Mouse (Mus musculus) Muller cell, postnatal 12 days (primary cell): ENCODE results near the gene Rps25.
"Not testable (repeated sequence)": the region's sequence is repeated elsewhere in the genome, so short reads cannot be mapped to it uniquely, and the experiment has no call there.

ENCODE experiments used
- DNase-seq: peaks from one replicate; pipeline ENCODE4 v3.0.0-alpha.2; 2015; ENCODE audit errors: inconsistent ontology term

Rps25 gene

GRCm38 (mm10) chr9:44401081-44401480 is 5.9 kb upstream of the Rps25 start:
- DNase-seq, result no peak

- no peak for DNase-seq
Observed at GRCm38 (mm10) chr9:44405011-44405410, 1.9 kb upstream of the Rps25 start.

GRCm38 (mm10) chr9:44407752-44408097 is 786 bp downstream of the Rps25 start:
- DNase-seq, result no peak

- DNase-seq, result not testable (repeated sequence)
Observed at GRCm38 (mm10) chr9:44408693-44409092, 1.8 kb downstream of the Rps25 start.

- DNase-seq, result no peak
Observed at GRCm38 (mm10) chr9:44410647-44411336, 3.9 kb downstream of the Rps25 start.

- DNase-seq, result no peak
Observed at GRCm38 (mm10) chr9:44411601-44412130, 4.7 kb downstream of the Rps25 start.

DNA sequence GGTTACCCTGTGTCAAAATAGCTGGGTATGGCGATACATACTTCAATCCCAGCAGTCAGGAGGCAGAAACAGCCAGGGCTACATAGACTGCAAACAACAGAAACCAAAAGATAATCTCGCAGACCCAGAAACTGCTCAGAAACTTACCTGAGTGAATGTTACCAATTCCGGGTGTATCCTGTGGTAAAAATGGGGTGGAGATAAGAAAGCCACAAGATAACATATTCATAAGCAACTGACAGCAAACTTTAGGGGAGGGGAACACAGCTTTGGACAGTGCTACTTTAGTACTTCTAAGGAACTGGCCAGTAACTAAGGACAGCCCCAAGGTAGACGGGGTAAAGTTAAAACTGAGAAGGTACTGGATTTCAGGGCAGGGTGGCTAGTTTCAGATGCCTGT is 5.4 kb downstream of the Rps25 start:
- DNase-seq, result no peak

DNA sequence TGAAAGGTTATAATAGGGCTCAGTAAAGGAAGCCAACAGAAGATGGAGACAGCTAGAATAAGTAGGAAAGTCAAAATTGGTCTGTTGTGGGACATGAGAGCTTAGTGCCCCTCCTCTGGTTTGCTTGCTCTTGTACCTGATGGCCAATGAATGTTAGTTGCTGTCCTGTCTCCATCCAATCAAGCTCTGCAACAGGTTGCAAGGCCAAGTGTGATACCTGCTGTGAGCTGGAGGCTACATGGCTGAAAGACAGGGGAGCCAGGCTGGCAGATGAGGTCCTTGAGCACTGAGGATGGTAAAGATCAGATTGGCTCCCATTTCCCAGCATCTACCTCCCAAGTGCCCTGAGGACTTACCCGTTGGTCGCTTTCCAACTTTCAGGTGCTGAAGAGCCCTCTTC is 5.8 kb downstream of the Rps25 start:
- no peak for DNase-seq

DNA sequence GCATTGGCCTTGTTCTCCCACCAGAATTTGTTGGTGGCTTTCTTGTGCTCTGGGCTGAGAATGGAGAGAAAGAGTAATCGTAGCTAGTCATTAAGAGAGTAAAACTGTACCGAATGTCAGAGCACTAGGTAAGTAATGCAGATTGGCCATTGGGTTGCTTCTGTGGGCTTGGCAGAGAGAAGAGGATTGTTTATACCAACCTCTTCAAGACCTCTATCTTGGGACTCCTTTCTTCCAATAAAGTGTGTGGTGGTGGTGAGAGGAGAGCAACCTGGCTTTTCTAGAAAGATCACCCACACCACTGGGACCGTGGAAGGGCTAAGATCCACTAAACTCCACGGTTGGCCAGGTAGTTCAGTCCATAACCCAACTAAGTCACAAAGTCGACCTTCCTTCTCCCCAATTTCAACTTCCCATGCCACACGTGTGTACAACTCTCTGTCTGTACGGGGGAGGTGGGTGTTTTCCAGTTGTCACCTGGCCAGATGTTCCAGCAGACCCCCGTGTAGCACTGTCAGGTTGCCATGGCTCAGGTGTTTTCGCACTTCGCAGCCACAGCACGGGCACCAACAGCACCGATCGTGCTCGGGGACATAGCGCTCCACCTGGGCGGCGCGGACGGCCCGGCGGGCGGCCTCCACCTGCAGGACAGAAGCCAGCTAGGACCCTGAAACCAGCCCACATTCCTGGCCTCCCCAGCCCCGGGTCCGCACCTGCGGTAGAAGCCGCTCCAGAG is 10.4 kb downstream of the Rps25 start:
- DNase-seq, result no peak

DNA sequence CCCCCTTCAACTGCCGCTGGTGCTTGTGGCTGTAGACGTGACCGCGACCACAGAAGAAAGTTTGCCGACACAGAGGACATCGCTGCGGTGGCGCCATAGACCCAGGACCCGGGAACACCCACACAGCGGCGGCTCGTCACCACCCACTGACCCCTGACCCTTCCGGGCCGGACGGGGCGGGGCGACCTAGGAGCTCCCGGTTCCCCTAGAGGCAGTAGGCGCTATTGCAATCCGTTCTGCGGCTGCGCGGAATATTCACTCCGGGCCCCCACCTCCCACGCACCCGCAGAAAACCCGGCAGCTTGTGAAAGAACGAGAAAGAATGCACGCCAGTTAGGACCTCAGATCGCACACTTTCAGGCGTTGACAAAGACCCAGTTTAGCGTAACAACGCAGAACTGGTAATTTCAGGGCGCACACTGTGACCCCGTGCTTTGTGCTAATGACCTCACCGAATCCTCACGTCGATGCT is 11.0 kb downstream of the Rps25 start:
- DNase-seq, result peak; percentile 97

DNA sequence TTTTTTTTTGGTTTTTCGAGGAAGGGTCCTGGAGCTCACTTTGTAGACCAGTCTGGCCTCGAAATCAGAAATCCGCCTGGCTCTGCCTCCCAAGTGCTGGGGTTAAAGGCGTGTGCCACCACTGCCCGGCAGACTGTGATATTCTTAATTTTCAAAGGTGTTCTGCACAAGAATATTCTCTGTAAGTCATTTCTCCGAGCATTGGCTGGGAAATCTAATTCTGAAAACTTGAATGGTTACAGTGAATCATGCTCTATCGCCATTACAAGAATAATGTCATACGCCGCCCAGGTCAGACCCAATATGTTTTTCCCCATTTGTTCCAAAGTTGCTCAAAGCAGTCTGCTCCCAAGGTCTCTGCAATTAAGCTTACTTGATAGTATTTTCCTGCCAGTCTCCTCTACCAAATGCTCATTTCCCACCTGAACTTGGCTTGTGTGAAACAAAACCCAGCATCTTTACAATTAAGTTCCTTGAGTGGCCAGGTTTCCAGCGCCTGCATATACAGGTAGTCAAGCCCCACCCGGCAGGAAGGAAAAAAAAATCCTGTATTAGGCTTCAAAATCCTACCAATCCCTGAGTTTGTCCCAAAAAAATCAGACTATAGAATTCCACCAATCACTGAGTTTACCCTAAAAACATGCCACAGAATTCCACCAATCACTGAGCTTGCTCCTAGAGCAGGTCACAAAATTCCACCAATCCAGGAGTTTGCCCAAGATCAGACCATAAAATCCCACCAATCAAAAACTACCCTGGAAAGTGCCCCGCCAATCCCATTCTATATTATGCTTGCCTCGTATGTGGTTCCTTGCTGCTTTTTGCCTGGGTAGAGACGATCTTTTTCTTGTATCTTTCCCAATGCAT is 11.8 kb downstream of the Rps25 start, which contains the start of gene Ccdc84:
Ccdc84 (minus strand) TSS at position 51 of the 867 bp plus-strand sequence.
- no peak for DNase-seq

GRCm38 (mm10) chr9:44419730-44420129 is 12.8 kb downstream of the Rps25 start:
- not testable (repeated sequence) for DNase-seq

- DNase-seq, result no peak
Observed at GRCm38 (mm10) chr9:44420280-44420898, 13.4 kb downstream of the Rps25 start.

DNA sequence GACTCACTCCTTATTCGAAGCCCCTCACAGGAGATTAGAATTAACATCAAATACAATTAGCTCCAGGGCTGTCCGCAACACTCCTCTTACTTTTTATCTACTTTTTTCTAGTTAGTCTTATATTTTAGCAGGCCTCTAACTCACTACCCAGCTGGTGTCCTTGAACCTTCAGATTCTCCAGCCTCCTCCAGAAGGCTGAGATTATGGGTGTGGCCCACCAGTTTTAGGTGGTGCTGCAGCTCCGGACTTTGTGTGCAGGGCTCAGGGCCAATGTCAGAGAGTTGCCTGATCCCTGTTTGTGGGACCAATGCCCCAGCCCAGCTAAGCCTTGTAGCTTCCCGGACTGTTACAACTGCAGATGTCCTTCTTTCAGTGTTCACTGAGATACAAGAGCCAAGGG is 16.6 kb downstream of the Rps25 start:
- no peak for DNase-seq

- no peak for DNase-seq
Observed at GRCm38 (mm10) chr9:44432577-44433185, 25.7 kb downstream of the Rps25 start.

DNA sequence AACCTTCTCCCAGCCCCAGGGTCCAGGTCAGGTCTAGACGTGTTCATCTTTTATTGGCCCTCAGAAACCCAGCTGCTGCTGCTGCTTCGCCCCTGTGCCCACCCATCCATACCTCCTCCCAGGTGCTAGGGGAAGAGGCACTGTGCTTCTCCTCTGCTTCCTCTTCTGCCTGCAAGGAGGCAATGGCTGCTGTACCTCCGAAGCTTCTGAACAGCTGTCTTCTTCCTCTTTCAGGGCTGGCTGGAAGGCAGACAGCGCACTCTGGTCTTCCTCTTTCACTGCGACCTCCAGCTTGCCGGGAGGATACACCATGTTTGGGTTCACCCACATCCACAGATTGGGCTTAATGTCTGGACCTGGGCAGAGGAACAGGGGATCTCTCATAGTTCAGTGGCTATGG is 28.8 kb downstream of the Rps25 start:
- no peak for DNase-seq

DNA sequence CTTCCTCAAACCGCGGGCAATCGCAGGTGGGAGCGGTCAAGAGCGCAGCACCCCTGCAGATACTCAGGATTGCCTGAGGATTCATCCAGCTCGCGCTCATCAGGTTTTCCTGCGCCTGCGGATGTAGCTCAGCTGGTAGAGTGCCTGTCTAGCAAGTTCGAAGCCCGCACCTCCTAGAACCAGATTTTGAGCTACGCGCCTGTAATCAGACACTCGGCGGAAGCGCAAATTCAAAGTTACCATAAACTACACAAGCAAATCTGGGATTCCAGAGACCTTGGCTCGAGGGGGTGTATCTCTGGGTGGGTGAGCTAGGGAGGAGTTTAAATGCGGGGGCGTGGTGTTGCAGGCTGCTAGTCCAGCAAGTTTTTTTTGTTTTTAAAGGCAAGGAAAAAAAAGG is 34.0 kb downstream of the Rps25 start, which contains the start of gene Foxr1:
Foxr1 (minus strand) TSS at position 176 of the 400 bp plus-strand sequence.
- no peak for DNase-seq

DNA sequence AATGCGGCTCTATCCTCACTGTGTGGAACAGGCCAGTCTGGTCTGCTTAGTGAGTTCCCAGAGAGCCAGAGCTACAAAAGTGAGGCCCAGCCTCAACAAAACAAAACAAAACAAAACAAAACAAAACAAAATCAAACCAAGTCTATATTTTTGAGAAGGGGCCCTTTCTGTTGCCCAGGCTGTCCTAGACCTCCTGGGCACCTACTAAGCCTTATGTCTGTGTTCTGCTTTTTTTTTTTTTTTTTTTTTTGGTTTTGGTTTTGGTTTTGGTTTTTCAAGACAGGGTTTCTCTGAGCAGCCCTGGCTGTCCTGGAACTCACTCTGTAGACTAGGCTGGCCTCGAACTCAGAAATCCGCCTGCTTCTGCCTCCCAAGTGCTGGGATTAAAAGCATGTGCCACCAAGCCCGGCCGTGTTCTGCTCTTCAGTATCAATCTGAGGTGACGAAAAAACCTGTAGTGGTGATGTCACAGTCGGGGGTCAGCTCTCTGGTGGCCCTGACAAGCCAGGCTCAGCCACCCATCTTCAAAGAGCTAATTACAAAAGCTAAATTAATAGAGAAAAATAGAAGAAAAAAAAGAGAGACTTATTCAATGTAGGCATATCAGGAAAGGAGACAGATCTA is 37.6 kb downstream of the Rps25 start:
- DNase-seq, result not testable (repeated sequence)

DNA sequence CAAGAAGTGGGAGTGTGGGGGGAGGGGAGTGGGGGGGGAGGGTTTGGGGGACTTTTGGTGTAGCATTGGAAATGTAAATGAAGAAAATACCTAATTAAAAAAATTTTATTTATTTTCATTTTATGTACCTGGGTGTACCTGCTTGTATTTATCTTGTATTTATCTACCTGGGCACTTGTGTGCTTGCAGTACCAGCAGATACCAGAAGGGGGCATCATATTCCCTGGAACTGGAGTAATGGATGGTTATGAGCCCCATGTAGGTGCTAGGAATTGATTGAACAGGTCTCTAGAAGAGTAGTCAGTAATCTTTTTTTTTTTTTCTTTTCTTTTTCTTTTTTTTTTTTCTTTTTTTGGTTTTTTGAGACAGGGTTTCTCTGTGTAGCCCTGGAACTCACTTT is 43.4 kb downstream of the Rps25 start:
- no peak for DNase-seq

DNA sequence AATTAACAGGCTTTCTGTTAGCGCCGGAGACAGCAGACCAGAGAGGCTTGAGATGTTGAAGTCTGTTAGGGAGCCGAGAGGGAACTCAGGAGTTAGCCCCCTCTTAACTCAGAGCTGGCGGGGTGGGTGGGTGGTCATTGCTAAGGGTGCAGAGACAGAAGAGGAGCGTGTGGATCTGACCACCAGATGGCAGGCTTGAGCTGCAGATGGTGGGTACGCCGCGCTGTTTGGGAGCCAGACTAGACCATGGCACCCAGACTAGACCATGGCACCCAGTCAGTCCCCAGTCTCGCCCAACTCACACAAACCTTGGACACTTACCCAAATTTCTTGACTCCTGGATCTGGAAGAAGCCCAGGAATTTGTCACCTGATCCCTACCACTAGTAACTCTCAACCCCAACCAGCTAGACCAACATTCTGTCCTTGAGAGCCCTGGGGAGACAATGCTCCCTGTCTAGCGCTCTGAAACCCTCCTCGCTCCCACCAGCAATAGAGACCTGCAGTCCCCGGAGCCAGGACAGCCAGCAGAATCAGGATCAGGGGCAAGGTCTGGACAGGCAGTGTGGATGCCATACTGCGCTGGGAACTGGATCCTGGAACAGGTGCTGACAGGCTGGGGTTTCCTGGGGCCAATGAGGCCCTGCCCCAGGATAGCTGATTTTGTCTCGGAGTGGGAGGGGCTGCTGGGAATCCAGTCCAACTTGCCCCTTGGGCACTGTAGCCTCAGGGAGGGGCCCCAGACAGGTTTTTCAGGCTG is 47.4 kb downstream of the Rps25 start:
- peak; percentile 64 for DNase-seq
